Mouse (Mus musculus) midbrain, postnatal 0 days (tissue): ENCODE measurements around the gene Mphosph6. TPM values are rescaled to one million over a fixed set of nuclear protein-coding genes. Genes with fewer than 3 reads are reported as not detected.

Experiments
- ATAC-seq: fragments of 200-750 bp; cut with Nextera tagmentation; 2 replicates; pipeline ENCODE4 v1.8.0; 2017; ENCODE audit warnings: moderate number of reproducible peaks, mild to moderate bottlenecking, moderate TSS enrichment, moderate library complexity; ENCODE audit not compliant: low FRiP score
- DNase-seq: peaks from one replicate; pipeline ENCODE4 v3.0.0-alpha.2; 2015; ENCODE audit warnings: low spot score
- H3K27ac ChIP-seq: fragments of 300-500 bp; sonication (generic); 2 replicates; pipeline ENCODE4 v1.5.1; 2014; ENCODE audit warnings: low read depth, mild to moderate bottlenecking, low read length, mixed read lengths
- H3K27me3 ChIP-seq: fragments of 300-500 bp; sonication (generic); 2 replicates; pipeline ENCODE4 v1.6.1; 2014; ENCODE audit warnings: low read length, control low read depth, mixed read lengths; ENCODE audit not compliant: insufficient read depth
- H3K36me3 ChIP-seq: fragments of 300-500 bp; sonication (generic); 2 replicates; pipeline ENCODE4 v1.6.1; 2014; ENCODE audit warnings: low read length, control low read depth, mixed read lengths; ENCODE audit not compliant: insufficient read depth
- H3K4me1 ChIP-seq: fragments of 300-500 bp; sonication (generic); 2 replicates; pipeline ENCODE4 v1.6.1; 2014; ENCODE audit warnings: mild to moderate bottlenecking, control low read depth, antibody characterized with exemption, low read length, mixed read lengths; ENCODE audit not compliant: insufficient read depth
- H3K4me2 ChIP-seq: fragments of 300-500 bp; sonication (generic); 2 replicates; pipeline ENCODE4 v1.6.1; 2014; ENCODE audit warnings: low read depth, mild to moderate bottlenecking, low read length, mixed read lengths; ENCODE audit not compliant: poor library complexity, severe bottlenecking
- H3K4me3 ChIP-seq: fragments of 300-500 bp; sonication (generic); 2 replicates; pipeline ENCODE4 v1.5.1; 2014; ENCODE audit warnings: low read depth, mild to moderate bottlenecking, low read length, moderate library complexity
- H3K9ac ChIP-seq: fragments of 300-500 bp; sonication (generic); replicated peaks from 2 replicates; pipeline ENCODE4 v1.6.1; 2014; ENCODE audit warnings: mild to moderate bottlenecking, low read length, moderate library complexity, mixed read lengths; ENCODE audit not compliant: poor library complexity, severe bottlenecking
- H3K9me3 ChIP-seq: fragments of 300-500 bp; sonication (generic); 2 replicates; pipeline ENCODE4 v1.6.1; 2016; ENCODE audit warnings: low read length, control low read depth
- CTCF ChIP-seq: IDR thresholded peaks from 2 replicates; pipeline ENCODE4 v1.5.1; 2016; ENCODE audit warnings: antibody characterized with exemption, mild to moderate bottlenecking
- WGBS: fragments of 180-500 bp; shearing (Covaris S2); extraction: QIAGEN DNeasy Blood & Tissue Kit; methylation state at CpG from one replicate; pipeline ENCODE4 v1.1.7; 2014; 5-methylcytosine and 5-hydroxymethylcytosine counted together
- polyA plus RNA-seq: library from polyadenylated mRNA; unstranded; fragments of >200 nt; fragmentation: Nextera tagmentation; extraction: Ambion mirVana; gene quantifications from 2 replicates; pipeline ENCODE4 v1.2.1, GENCODE M21; 2015
- total RNA-seq: library from RNA; depleted of rRNA; stranded (reverse); fragments of >200 nt; gene quantifications from 2 replicates; pipeline ENCODE4 v1.2.3, GENCODE M21; 2014; rRNA removed

Mphosph6 gene
- total and polyA plus RNA-seq, 2 experiments from 2014 or later = 20.6 to 31.4 TPM

- Histone ChIP-seq H3K9ac (no peak overlapping the region), H3K27ac (no peak overlapping the region), H3K27me3 (no peaks in the 10 kb centered on the region), H3K9me3 (no peaks in the 10 kb centered on the region), H3K4me1 (no peaks in the 10 kb centered on the region), H3K36me3 (no peaks in the 10 kb centered on the region), H3K4me3 (no peak overlapping the region), H3K4me2 (no peak overlapping the region)
- ATAC-seq (no peak), DNase-seq (no peak)
- WGBS = 87% methylated on average over 5 of the region's 5 CpGs
- no peak for TF ChIP-seq CTCF
Measured at GRCm38 (mm10) chr8:117746651-117747050, 55.1 kb downstream of the Mphosph6 start.

DNA sequence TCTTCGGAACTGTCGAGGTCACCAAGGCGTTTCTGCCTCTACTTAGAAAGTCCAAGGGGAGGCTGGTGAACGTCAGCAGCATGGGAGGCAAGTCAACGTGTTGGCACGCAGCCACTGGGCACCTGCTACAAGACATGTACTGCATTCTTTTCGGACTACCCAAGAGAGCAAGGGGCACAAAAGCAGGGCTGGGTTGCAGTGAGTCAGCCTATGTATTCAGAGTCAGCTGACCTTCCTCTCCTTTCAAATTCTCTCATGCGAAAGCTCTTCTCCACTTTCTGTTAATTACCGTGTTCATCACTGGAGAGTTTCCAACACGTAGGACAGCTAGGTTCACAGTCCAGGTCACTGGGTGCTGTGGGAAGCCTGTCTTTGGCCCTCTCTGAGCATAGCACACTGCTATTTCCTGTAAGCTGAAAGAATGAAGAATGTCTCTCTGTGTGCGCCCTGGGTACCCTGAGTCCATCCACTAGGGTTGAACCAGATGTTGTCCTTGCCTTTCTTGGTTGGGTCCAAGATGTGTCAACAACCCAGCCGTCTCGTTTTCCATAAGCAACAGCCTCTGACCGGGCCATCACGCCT is 59.2 kb downstream of the Mphosph6 start:
- H3K9ac ChIP-seq = no peak overlapping the region
- TF ChIP-seq CTCF = no peak
- no peaks in the 10 kb centered on the region for H3K36me3 ChIP-seq
- ATAC-seq (no peak), DNase-seq (peak; percentile 6)
- no peaks in the 10 kb centered on the region; the same call in 1 of the 2 replicates for H3K9me3 ChIP-seq
- H3K4me3 ChIP-seq = no peak overlapping the region
- no peaks in the 10 kb centered on the region for H3K4me1 ChIP-seq
- WGBS = 76% methylated on average over 15 of the region's 15 CpGs
- H3K27ac ChIP-seq = no peak overlapping the region
- no peaks in the 10 kb centered on the region for H3K27me3 ChIP-seq
- H3K4me2 ChIP-seq = no peak overlapping the region

Other genes with a start within 250 kb of the Mphosph6 start
- gene Sdr42e1, start 128.3 kb downstream of the Mphosph6 start, total RNA-seq = 3.0 and 5.9 TPM in 2 replicates
- gene Sdr42e1, start 128.3 kb downstream of the Mphosph6 start, polyA plus RNA-seq = 3.3 and 3.7 TPM in 2 replicates
- gene Hsd17b2, start 100.0 kb downstream of the Mphosph6 start, total RNA-seq = not detected in 2 replicates
- 0.36 and 0.38 TPM in 2 replicates for gene Hsd17b2, start 100.0 kb downstream of the Mphosph6 start, polyA plus RNA-seq